Mouse (Mus musculus): Measurements from ENCODE around the gene Glb1l. TPM values are rescaled to one million over a fixed set of nuclear protein-coding genes. Genes with fewer than 3 reads are reported as not detected.

Gene Glb1l
- total RNA-seq, 1 experiment from 2014 or later = 16.2 TPM

GRCm38 (mm10) chr1:75212542-75212941 is 1.9 kb upstream of the Glb1l start:
- ATAC-seq (ENCODE audit: extremely low read depth, insufficient number of reproducible peaks, low FRiP score, poor library complexity, severe bottlenecking) = no peak

- no peak for ATAC-seq (ENCODE audit: extremely low read depth, insufficient number of reproducible peaks, low FRiP score, poor library complexity, severe bottlenecking)
These were observed 612 bp upstream of the Glb1l start for GRCm38 (mm10) chr1:75211141-75211708.

GRCm38 (mm10) chr1:75208967-75209678 is 1.5 kb downstream of the Glb1l start:
- ATAC-seq (ENCODE audit: extremely low read depth, insufficient number of reproducible peaks, low FRiP score, poor library complexity, severe bottlenecking) = no peak

- no peak for ATAC-seq (ENCODE audit: extremely low read depth, insufficient number of reproducible peaks, low FRiP score, poor library complexity, severe bottlenecking)
These were observed 9.4 kb downstream of the Glb1l start for GRCm38 (mm10) chr1:75201236-75201635.

- ATAC-seq (ENCODE audit: extremely low read depth, insufficient number of reproducible peaks, low FRiP score, poor library complexity, severe bottlenecking) = no peak; the same call in 1 of the 2 replicates
These were observed 18.2 kb downstream of the Glb1l start for GRCm38 (mm10) chr1:75192452-75192851.

GRCm38 (mm10) chr1:75191622-75192402 is 18.8 kb downstream of the Glb1l start, which contains the start of the genes Ankzf1 and Atg9a:
Ankzf1 (plus strand) TSS chr1:75192151.
Atg9a (minus strand) TSS chr1:75192196.
- ATAC-seq (ENCODE audit: extremely low read depth, insufficient number of reproducible peaks, low FRiP score, poor library complexity, severe bottlenecking) = peak; percentile 95

- no peak for ATAC-seq (ENCODE audit: extremely low read depth, insufficient number of reproducible peaks, low FRiP score, poor library complexity, severe bottlenecking)
These were observed 19.4 kb downstream of the Glb1l start for GRCm38 (mm10) chr1:75191258-75191621.

GRCm38 (mm10) chr1:75190577-75190976 is 20.0 kb downstream of the Glb1l start:
- ATAC-seq (ENCODE audit: extremely low read depth, insufficient number of reproducible peaks, low FRiP score, poor library complexity, severe bottlenecking) = no peak

- ATAC-seq (ENCODE audit: extremely low read depth, insufficient number of reproducible peaks, low FRiP score, poor library complexity, severe bottlenecking) = peak; percentile 68
These were observed 22.6 kb downstream of the Glb1l start for GRCm38 (mm10) chr1:75187914-75188483.

- ATAC-seq (ENCODE audit: extremely low read depth, insufficient number of reproducible peaks, low FRiP score, poor library complexity, severe bottlenecking) = no peak
These were observed 23.5 kb downstream of the Glb1l start for GRCm38 (mm10) chr1:75187126-75187525.

GRCm38 (mm10) chr1:75185495-75185894 is 25.1 kb downstream of the Glb1l start:
- no peak for ATAC-seq (ENCODE audit: extremely low read depth, insufficient number of reproducible peaks, low FRiP score, poor library complexity, severe bottlenecking)

- ATAC-seq (ENCODE audit: extremely low read depth, insufficient number of reproducible peaks, low FRiP score, poor library complexity, severe bottlenecking) = no peak
These were observed 28.5 kb downstream of the Glb1l start for GRCm38 (mm10) chr1:75182160-75182559.

GRCm38 (mm10) chr1:75181377-75181870 is 29.2 kb downstream of the Glb1l start:
- ATAC-seq (ENCODE audit: extremely low read depth, insufficient number of reproducible peaks, low FRiP score, poor library complexity, severe bottlenecking) = no peak

- ATAC-seq (ENCODE audit: extremely low read depth, insufficient number of reproducible peaks, low FRiP score, poor library complexity, severe bottlenecking) = no peak
These were observed 29.9 kb downstream of the Glb1l start for GRCm38 (mm10) chr1:75180741-75181140.

GRCm38 (mm10) chr1:75180105-75180590 is 30.5 kb downstream of the Glb1l start, which contains the start of gene Abcb6:
Abcb6 (minus strand) TSS chr1:75180392.
- peak; percentile 86 for ATAC-seq (ENCODE audit: extremely low read depth, insufficient number of reproducible peaks, low FRiP score, poor library complexity, severe bottlenecking)

GRCm38 (mm10) chr1:75179334-75180104 is 31.1 kb downstream of the Glb1l start:
- ATAC-seq (ENCODE audit: extremely low read depth, insufficient number of reproducible peaks, low FRiP score, poor library complexity, severe bottlenecking) = no peak

- ATAC-seq (ENCODE audit: extremely low read depth, insufficient number of reproducible peaks, low FRiP score, poor library complexity, severe bottlenecking) = peak; percentile 91
These were observed 41.8 kb downstream of the Glb1l start, which contains the start of gene Zfand2b for GRCm38 (mm10) chr1:75168472-75169464. Zfand2b (plus strand) TSS chr1:75168646.

Data from neutrophil, adult 5-6 weeks (primary cell).